Mouse (Mus musculus) hindbrain, embryonic 14.5 days (tissue): ENCODE data around the gene Lin52. TPM values are rescaled to one million over a fixed set of nuclear protein-coding genes. Genes with fewer than 3 reads are reported as not detected.
A peak's percentile ranks its signal among the peaks of the same experiment; 100 is the strongest.

Experiments used
- ATAC-seq: fragments of 200-750 bp; cut with Nextera tagmentation; 2 replicates; pipeline ENCODE4 v1.8.0; 2017; ENCODE audit warnings: moderate number of reproducible peaks, mild to moderate bottlenecking, moderate TSS enrichment, moderate library complexity; ENCODE audit not compliant: low FRiP score
- DNase-seq: peaks from one replicate; pipeline ENCODE4 v3.0.0-alpha.2; 2015; ENCODE audit warnings: low spot score
- H3K27ac ChIP-seq: fragments of 300-500 bp; sonication (generic); 2 replicates; pipeline ENCODE4 v1.5.1; 2014; ENCODE audit warnings: mild to moderate bottlenecking, moderate library complexity
- H3K27me3 ChIP-seq: fragments of 300-500 bp; sonication (generic); 2 replicates; pipeline ENCODE4 v1.6.1; 2014; ENCODE audit warnings: mild to moderate bottlenecking, low read length, mixed read lengths; ENCODE audit not compliant: control insufficient read depth, insufficient read depth
- H3K36me3 ChIP-seq: fragments of 300-500 bp; sonication (generic); replicated peaks from 2 replicates; pipeline ENCODE4 v1.6.1; 2014; ENCODE audit not compliant: control insufficient read depth, insufficient read depth
- H3K4me1 ChIP-seq: fragments of 300-500 bp; sonication (generic); replicated peaks from 2 replicates; pipeline ENCODE4 v1.6.1; 2014; ENCODE audit warnings: antibody characterized with exemption, low read length, mixed read lengths; ENCODE audit not compliant: control insufficient read depth, insufficient read depth
- H3K4me2 ChIP-seq: fragments of 300-500 bp; sonication (generic); replicated peaks from 2 replicates; pipeline ENCODE4 v1.6.1; 2014; ENCODE audit warnings: mild to moderate bottlenecking, moderate library complexity
- H3K4me3 ChIP-seq: fragments of 300-500 bp; sonication (generic); replicated peaks from 2 replicates; pipeline ENCODE4 v1.5.1; 2014; ENCODE audit warnings: mild to moderate bottlenecking, low read length
- H3K9ac ChIP-seq: fragments of 300-500 bp; sonication (generic); 2 replicates; pipeline ENCODE4 v1.6.1; 2014
- H3K9me3 ChIP-seq: fragments of 300-500 bp; sonication (generic); 2 replicates; pipeline ENCODE4 v1.6.1; 2016; ENCODE audit warnings: low read length; ENCODE audit not compliant: control insufficient read depth
- WGBS: fragments of 180-500 bp; shearing (Covaris S2); extraction: QIAGEN DNeasy Blood & Tissue Kit; methylation state at CpG from one replicate; pipeline ENCODE4 v1.1.7; 2014; 5-methylcytosine and 5-hydroxymethylcytosine counted together
- polyA plus RNA-seq: library from polyadenylated mRNA; unstranded; fragments of >200 nt; fragmentation: Nextera tagmentation; extraction: Ambion mirVana; gene quantifications from 2 replicates; pipeline ENCODE4 v1.2.1, GENCODE M21; 2014

Gene Lin52
- polyA plus RNA-seq, 1 experiment from 2014 or later: 30.4 TPM

GRCm38 (mm10) chr12:84546577-84547085 is 95.4 kb downstream of the Lin52 start:
- Histone ChIP-seq H3K9ac (no peak overlapping the region), H3K4me1 (no peaks in the 10 kb centered on the region), H3K27me3 (0 out of 2 replicates have a peak, but pooled peaks cover 13% of the 10 kb centered on the region), H3K9me3 (no peaks in the 10 kb centered on the region), H3K36me3 (no peaks in the 10 kb centered on the region), H3K4me3 (no peak overlapping the region), H3K27ac (no peak overlapping the region), H3K4me2 (no peak overlapping the region)
- DNase-seq: no peak
- WGBS: 43% methylated on average over 2 of the region's 2 CpGs
- no peak for ATAC-seq

- H3K27me3 ChIP-seq: 0 out of 2 replicates have a peak, but pooled peaks cover 13% of the 10 kb centered on the region
Observed at GRCm38 (mm10) chr12:84548251-84548650, 97.0 kb downstream of the Lin52 start.

GRCm38 (mm10) chr12:84555218-84555617 is 104.0 kb downstream of the Lin52 start:
- Histone ChIP-seq H3K9me3 (no peaks in the 10 kb centered on the region), H3K36me3 (no peaks in the 10 kb centered on the region), H3K4me1 (no peaks in the 10 kb centered on the region), H3K9ac (no peak overlapping the region), H3K4me3 (no peak overlapping the region), H3K4me2 (no peak overlapping the region), H3K27ac (no peak overlapping the region), H3K27me3 (no peaks in the 10 kb centered on the region)
- 58% methylated on average over 8 of the region's 8 CpGs for WGBS
- DNase-seq (no peak), ATAC-seq (no peak)

More at GRCm38 (mm10) chr12:84548251-84548650, 97.0 kb downstream of the Lin52 start:
- Histone ChIP-seq H3K4me3 (no peak overlapping the region), H3K36me3 (no peaks in the 10 kb centered on the region), H3K27ac (no peak overlapping the region), H3K4me1 (no peaks in the 10 kb centered on the region), H3K4me2 (no peak overlapping the region), H3K9me3 (no peaks in the 10 kb centered on the region), H3K9ac (no peak overlapping the region)
- no peak for DNase-seq
- WGBS: 38% methylated on average over 8 of the region's 8 CpGs
- ATAC-seq: no peak

GRCm38 (mm10) chr12:84562558-84562957 is 111.3 kb downstream of the Lin52 start:
- H3K27me3 ChIP-seq: peaks cover 34% of the 10 kb centered on the region
- no peak overlapping the region for H3K4me2 ChIP-seq
- no peak overlapping the region for H3K27ac ChIP-seq
- H3K9ac ChIP-seq: no peak overlapping the region
- no peaks in the 10 kb centered on the region for H3K4me1 ChIP-seq
- ATAC-seq: no peak
- H3K36me3 ChIP-seq: no peaks in the 10 kb centered on the region
- H3K4me3 ChIP-seq: no peak overlapping the region
- no peak for DNase-seq
- 58% methylated on average over 4 of the region's 4 CpGs for WGBS
- H3K9me3 ChIP-seq: no peaks in the 10 kb centered on the region

- no peak overlapping the region for H3K9ac ChIP-seq
- no peaks in the 10 kb centered on the region for H3K36me3 ChIP-seq
- H3K4me2 ChIP-seq: no peak overlapping the region
- H3K27me3 ChIP-seq: peaks cover 76% of the 10 kb centered on the region
- no peaks in the 10 kb centered on the region for H3K4me1 ChIP-seq
- ATAC-seq (no peak), DNase-seq (no peak)
- no peak overlapping the region for H3K4me3 ChIP-seq
- H3K27ac ChIP-seq: no peak overlapping the region
- no peaks in the 10 kb centered on the region for H3K9me3 ChIP-seq
- 87% methylated on average over 6 of the region's 6 CpGs for WGBS
Observed at GRCm38 (mm10) chr12:84567576-84567975, 116.4 kb downstream of the Lin52 start.

GRCm38 (mm10) chr12:84569336-84569970 is 118.2 kb downstream of the Lin52 start, which contains the start of gene Vsx2:
TSS of gene Vsx2 (plus strand) at chr12:84569762.
- DNase-seq (no peak), ATAC-seq (peak; percentile 53; the same call in 1 of the 2 replicates)
- WGBS: 1% methylated on average over 25 of the region's 25 CpGs
- Histone ChIP-seq H3K27ac (no peak within 1 kb of the TSS), H3K9ac (no peak within 1 kb of the TSS), H3K36me3 (no peaks in the 10 kb centered on the region), H3K4me2 (no peak within 1 kb of the TSS; the same call in 1 of the 2 replicates), H3K4me3 (peak within 1 kb of the TSS; percentile 16), H3K9me3 (no peaks in the 10 kb centered on the region), H3K4me1 (no peaks in the 10 kb centered on the region), H3K27me3 (peaks cover 80% of the 10 kb centered on the region)

- no peak overlapping the region; the same call in 1 of the 2 replicates for H3K4me2 ChIP-seq
- no peaks in the 10 kb centered on the region for H3K4me1 ChIP-seq
- DNase-seq: no peak
- H3K27me3 ChIP-seq: peaks cover 84% of the 10 kb centered on the region
- ATAC-seq: no peak
- WGBS: 1% methylated on average over 39 of the region's 40 CpGs
- H3K9me3 ChIP-seq: no peaks in the 10 kb centered on the region
- H3K36me3 ChIP-seq: no peaks in the 10 kb centered on the region
- no peak overlapping the region for H3K27ac ChIP-seq
- no peak overlapping the region for H3K9ac ChIP-seq
- peak overlapping the region; percentile 16 for H3K4me3 ChIP-seq
Observed at GRCm38 (mm10) chr12:84569976-84570693, 118.9 kb downstream of the Lin52 start.

- no peak for ATAC-seq
- no peak overlapping the region for H3K27ac ChIP-seq
- no peaks in the 10 kb centered on the region for H3K4me1 ChIP-seq
- H3K27me3 ChIP-seq: peaks cover 90% of the 10 kb centered on the region
- no peaks in the 10 kb centered on the region for H3K36me3 ChIP-seq
- peak overlapping the region; percentile 16 for H3K4me3 ChIP-seq
- 2% methylated on average over 34 of the region's 34 CpGs for WGBS
- no peak for DNase-seq
- no peaks in the 10 kb centered on the region for H3K9me3 ChIP-seq
- H3K4me2 ChIP-seq: no peak overlapping the region
- H3K9ac ChIP-seq: no peak overlapping the region
Observed at GRCm38 (mm10) chr12:84570694-84571415, 119.6 kb downstream of the Lin52 start.
